Mouse (Mus musculus): ENCODE data around the gene Mfng.

GRCm38 (mm10) chr15:78755966-78756725 is 17.1 kb downstream of the Mfng start:
- TF ChIP-seq GATA1 (IDR thresholded peaks at IDR 0.05; ENCODE audit: borderline replicate concordance, low read length) (no peak), FLI1 (IDR thresholded peaks at IDR 0.05; ENCODE audit: low read length) (no peak)

All from megakaryocyte, embryonic 14.5 days (primary cell).